Mouse (Mus musculus) limb, embryonic 14.5 days (tissue): ENCODE results near the gene Pou5f1. TPM values are rescaled to one million over a fixed set of nuclear protein-coding genes. Genes with fewer than 3 reads are reported as not detected.

Experiments
- ATAC-seq: fragments of 200-750 bp; cut with Nextera tagmentation; 2 replicates; pipeline ENCODE4 v1.8.0; 2017; ENCODE audit warnings: low read depth, moderate number of reproducible peaks, moderate TSS enrichment; ENCODE audit not compliant: low FRiP score
- DNase-seq: peaks from one replicate; pipeline ENCODE4 v3.0.0-alpha.2; 2015; ENCODE audit warnings: low spot score
- H3K27ac ChIP-seq: fragments of 300-500 bp; sonication (generic); replicated peaks from 2 replicates; pipeline ENCODE4 v1.5.1; 2014; ENCODE audit warnings: low read depth, mild to moderate bottlenecking, low read length, moderate library complexity, mixed read lengths
- H3K27me3 ChIP-seq: fragments of 300-500 bp; sonication (generic); 2 replicates; pipeline ENCODE4 v1.6.1; 2014; ENCODE audit warnings: low read length, mixed read lengths; ENCODE audit not compliant: control insufficient read depth, insufficient read depth
- H3K36me3 ChIP-seq: fragments of 300-500 bp; sonication (generic); 2 replicates; pipeline ENCODE4 v1.6.1; 2014; ENCODE audit warnings: mild to moderate bottlenecking, low read length, moderate library complexity, mixed read lengths; ENCODE audit not compliant: control insufficient read depth, insufficient read depth
- H3K4me1 ChIP-seq: fragments of 300-500 bp; sonication (generic); 2 replicates; pipeline ENCODE4 v1.6.1; 2014; ENCODE audit warnings: antibody characterized with exemption, low read length, mixed read lengths; ENCODE audit not compliant: control insufficient read depth, insufficient read depth
- H3K4me2 ChIP-seq: fragments of 300-500 bp; sonication (generic); replicated peaks from 2 replicates; pipeline ENCODE4 v1.6.1; 2014; ENCODE audit warnings: low read depth, mild to moderate bottlenecking, low read length, moderate library complexity; ENCODE audit not compliant: severe bottlenecking
- H3K4me3 ChIP-seq: fragments of 300-500 bp; sonication (generic); replicated peaks from 2 replicates; pipeline ENCODE4 v1.5.1; 2014; ENCODE audit warnings: low read length
- H3K9ac ChIP-seq: fragments of 300-500 bp; sonication (generic); 2 replicates; pipeline ENCODE4 v1.6.1; 2014; ENCODE audit warnings: mild to moderate bottlenecking, low read depth, low read length, moderate library complexity; ENCODE audit not compliant: severe bottlenecking
- H3K9me3 ChIP-seq: fragments of 300-500 bp; sonication (generic); 2 replicates; pipeline ENCODE4 v1.6.1; 2016; ENCODE audit warnings: low read length; ENCODE audit not compliant: control insufficient read depth
- POLR2A ChIP-seq: fragments of 200-500 bp; IDR thresholded peaks from 2 replicates; pipeline ENCODE4 v1.8.0; 2012; ENCODE audit warnings: inconsistent platforms, mild to moderate bottlenecking, moderate library complexity, borderline replicate concordance; ENCODE audit not compliant: insufficient read depth, insufficient read length; ENCODE audit errors: extremely low read depth
- WGBS: fragments of 180-500 bp; shearing (Covaris S2); extraction: QIAGEN DNeasy Blood & Tissue Kit; methylation state at CpG from one replicate; pipeline ENCODE4 v1.1.7; 2014; 5-methylcytosine and 5-hydroxymethylcytosine counted together
- polyA plus RNA-seq, 2 experiments: library from polyadenylated mRNA; depleted of rRNA in 1 of 2; stranded (reverse) in 1 of 2; unstranded in 1 of 2; fragments of >200 nt; fragmentation: Nextera tagmentation in 1 of 2; extraction: Ambion mirVana in 1 of 2; gene quantifications; 2 replicates each; pipeline versions ENCODE4 v1.2.1 to v1.2.3; 2012 to 2014

Pou5f1 gene
- polyA plus RNA-seq, 2 experiments: 0.06 TPM; not detected in 1

- Histone ChIP-seq H3K27me3 (no peaks in the 10 kb centered on the region), H3K4me1 (peaks cover 16% of the 10 kb centered on the region), H3K9me3 (no peaks in the 10 kb centered on the region), H3K4me3 (no peak overlapping the region), H3K9ac (no peak overlapping the region), H3K36me3 (peaks cover 3% of the 10 kb centered on the region; the same call in 1 of the 2 replicates), H3K27ac (no peak overlapping the region), H3K4me2 (no peak overlapping the region)
- ATAC-seq (no peak), DNase-seq (no peak)
- WGBS: 95% methylated on average over 7 of the region's 7 CpGs
- TF ChIP-seq POLR2A: no peak
Measured at GRCm38 (mm10) chr17:35512916-35513626, 7.3 kb downstream of the Pou5f1 start.

GRCm38 (mm10) chr17:35513886-35514285 lies 8.1 kb downstream of the Pou5f1 start:
- Histone ChIP-seq H3K4me2 (no peak overlapping the region; the same call in 1 of the 2 replicates), H3K27me3 (no peaks in the 10 kb centered on the region), H3K9me3 (no peaks in the 10 kb centered on the region), H3K27ac (no peak overlapping the region), H3K36me3 (peaks cover 3% of the 10 kb centered on the region; the same call in 1 of the 2 replicates), H3K4me1 (peaks cover 16% of the 10 kb centered on the region), H3K9ac (no peak overlapping the region), H3K4me3 (no peak overlapping the region)
- DNase-seq (peak; percentile 45), ATAC-seq (no peak)
- WGBS: 14% methylated on average over 2 of the region's 2 CpGs
- TF ChIP-seq POLR2A: no peak

GRCm38 (mm10) chr17:35514756-35515155 lies 8.9 kb downstream of the Pou5f1 start:
- DNase-seq (no peak), ATAC-seq (no peak)
- H3K4me3 ChIP-seq: peak overlapping the region; percentile 59; the same call in 1 of the 2 replicates
- no peak for TF ChIP-seq POLR2A
- H3K4me1 ChIP-seq: peaks cover 16% of the 10 kb centered on the region
- no peak overlapping the region for H3K27ac ChIP-seq
- no peaks in the 10 kb centered on the region for H3K27me3 ChIP-seq
- no peaks in the 10 kb centered on the region for H3K9me3 ChIP-seq
- peaks cover 3% of the 10 kb centered on the region; the same call in 1 of the 2 replicates for H3K36me3 ChIP-seq
- WGBS: 51% methylated on average over 6 of the region's 6 CpGs
- no peak overlapping the region for H3K9ac ChIP-seq
- H3K4me2 ChIP-seq: peak overlapping the region; percentile 81

- peaks cover 16% of the 10 kb centered on the region for H3K4me1 ChIP-seq
- H3K36me3 ChIP-seq: peaks cover 3% of the 10 kb centered on the region; the same call in 1 of the 2 replicates
- H3K27me3 ChIP-seq: no peaks in the 10 kb centered on the region
- peak overlapping the region; percentile 81 for H3K4me2 ChIP-seq
- peak overlapping the region; percentile 56 for H3K9ac ChIP-seq
- peak overlapping the region; percentile 59 for H3K4me3 ChIP-seq
- DNase-seq (no peak), ATAC-seq (no peak)
- H3K9me3 ChIP-seq: no peaks in the 10 kb centered on the region
- 5% methylated on average over 25 of the region's 25 CpGs for WGBS
- TF ChIP-seq POLR2A: no peak
- no peak overlapping the region for H3K27ac ChIP-seq
Measured at GRCm38 (mm10) chr17:35515911-35516640, 10.3 kb downstream of the Pou5f1 start.
